Mouse (Mus musculus): ENCODE data around the gene Ccdc103.

Ccdc103 gene

GRCm38 (mm10) chr11:102893015-102893651, 12.1 kb downstream of the Ccdc103 start:
- WGBS: 26% methylated on average over 43 of the region's 43 CpGs

GRCm38 (mm10) chr11:102894716-102895115, 13.7 kb downstream of the Ccdc103 start:
- WGBS: 91% methylated on average over 4 of the region's 4 CpGs

- 85% methylated on average over 9 of the region's 9 CpGs for WGBS
Observed at GRCm38 (mm10) chr11:102895779-102896178, 14.8 kb downstream of the Ccdc103 start.

DNA sequence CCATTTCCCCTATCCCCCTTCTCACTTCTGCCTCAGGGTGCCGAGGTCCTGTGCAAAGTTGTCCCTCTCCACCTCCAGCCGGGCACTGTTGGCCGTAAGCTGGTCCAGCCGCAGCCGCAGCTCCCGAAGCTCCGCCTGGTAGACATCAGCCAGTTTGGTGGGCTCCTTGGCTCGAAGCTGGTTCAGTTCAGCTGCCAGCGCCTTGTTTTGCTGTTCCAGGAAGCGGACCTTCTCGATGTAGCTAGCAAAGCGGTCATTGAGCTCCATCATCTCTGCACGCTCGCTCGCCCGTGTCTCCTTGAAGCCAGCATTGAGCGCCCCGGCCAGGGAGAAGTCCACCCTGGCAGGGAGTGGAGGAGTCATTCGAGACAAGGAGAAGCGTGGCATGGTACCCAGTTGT, 15.6 kb downstream of the Ccdc103 start:
- 73% methylated on average over 20 of the region's 20 CpGs for WGBS

- 58% methylated on average over 9 of the region's 9 CpGs for WGBS
Observed at GRCm38 (mm10) chr11:102898408-102898807, 17.4 kb downstream of the Ccdc103 start.

GRCm38 (mm10) chr11:102900763-102901162, 19.8 kb downstream of the Ccdc103 start, which contains the start of gene Gfap:
Gene Gfap, minus strand, starts transcription at chr11:102900912.
- WGBS: 10% methylated on average over 7 of the region's 7 CpGs

GRCm38 (mm10) chr11:102901199-102901598, 20.2 kb downstream of the Ccdc103 start:
- 31% methylated on average over 4 of the region's 4 CpGs for WGBS

- 92% methylated on average over 5 of the region's 5 CpGs for WGBS
Observed at GRCm38 (mm10) chr11:102902107-102902506, 21.1 kb downstream of the Ccdc103 start.

DNA sequence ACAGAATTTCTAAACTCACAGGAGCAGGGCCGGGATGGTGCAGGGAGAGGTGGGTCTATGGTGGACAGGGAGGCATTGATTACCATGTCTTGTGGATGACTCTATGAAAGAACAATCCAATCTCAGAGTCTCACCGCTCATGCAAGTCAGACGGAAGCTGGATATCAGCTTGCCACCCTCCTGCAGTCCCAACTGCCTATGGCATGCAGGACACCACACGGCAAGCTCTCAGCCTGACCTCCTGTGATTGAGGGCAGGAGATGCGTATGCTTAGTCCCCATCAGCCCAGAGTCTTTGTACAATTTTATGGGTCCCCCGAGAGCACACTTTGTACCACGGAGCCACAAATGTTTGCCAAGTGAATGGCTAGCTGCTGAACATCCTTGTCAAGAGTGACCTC, 22.6 kb downstream of the Ccdc103 start:
- 85% methylated on average over 7 of the region's 7 CpGs for WGBS

- 41% methylated on average over 7 of the region's 7 CpGs for WGBS
Observed at GRCm38 (mm10) chr11:102911376-102911775, 30.4 kb downstream of the Ccdc103 start.

- WGBS: 93% methylated on average over 9 of the region's 9 CpGs
Observed at GRCm38 (mm10) chr11:102915380-102915779, 34.4 kb downstream of the Ccdc103 start.

DNA sequence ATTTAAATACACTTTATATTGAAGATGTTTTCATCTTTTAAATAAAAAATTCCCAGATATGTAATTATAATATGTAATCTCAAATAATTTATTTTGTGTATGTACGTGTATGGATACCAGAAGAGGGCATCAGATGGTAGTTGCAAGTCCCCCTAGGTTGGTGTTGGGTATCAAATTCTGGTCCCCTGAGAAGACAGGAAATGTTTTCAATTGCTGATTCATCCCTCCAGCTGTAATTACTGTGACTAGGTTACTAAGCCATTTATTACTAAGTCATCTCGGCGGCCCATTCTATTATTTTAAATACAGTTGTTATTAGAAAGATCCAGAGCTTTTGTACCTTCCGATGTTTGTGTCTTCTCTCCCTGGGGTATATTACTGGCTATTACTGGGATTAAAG, 37.1 kb downstream of the Ccdc103 start:
- WGBS: 86% methylated on average over 4 of the region's 4 CpGs

DNA sequence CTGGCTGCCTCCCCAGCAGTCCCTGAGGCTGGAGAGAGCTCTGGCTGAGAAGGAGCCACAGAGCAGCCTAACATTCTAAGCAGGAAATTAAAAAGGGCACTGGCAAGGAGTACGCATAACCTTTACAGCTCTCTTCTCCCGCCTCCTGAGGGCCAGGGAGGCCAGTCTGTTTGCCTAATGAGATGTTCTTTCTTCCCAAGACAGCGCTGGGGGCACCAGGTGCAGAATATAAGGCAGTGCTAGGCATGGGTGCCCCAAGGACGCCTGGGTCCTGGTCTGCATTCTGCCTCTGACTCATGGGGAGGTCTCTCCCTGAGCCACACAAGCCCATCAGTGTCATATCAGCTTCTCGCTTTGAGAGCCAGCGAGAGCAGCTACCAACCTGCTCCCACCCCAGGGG, 40.5 kb downstream of the Ccdc103 start:
- WGBS: 80% methylated on average over 6 of the region's 6 CpGs

GRCm38 (mm10) chr11:102924557-102925350, 43.8 kb downstream of the Ccdc103 start, which contains the start of gene Kif18b:
Gene Kif18b, minus strand, starts transcription at chr11:102925124.
- WGBS: under 1% methylated on average over 62 of the region's 62 CpGs

DNA sequence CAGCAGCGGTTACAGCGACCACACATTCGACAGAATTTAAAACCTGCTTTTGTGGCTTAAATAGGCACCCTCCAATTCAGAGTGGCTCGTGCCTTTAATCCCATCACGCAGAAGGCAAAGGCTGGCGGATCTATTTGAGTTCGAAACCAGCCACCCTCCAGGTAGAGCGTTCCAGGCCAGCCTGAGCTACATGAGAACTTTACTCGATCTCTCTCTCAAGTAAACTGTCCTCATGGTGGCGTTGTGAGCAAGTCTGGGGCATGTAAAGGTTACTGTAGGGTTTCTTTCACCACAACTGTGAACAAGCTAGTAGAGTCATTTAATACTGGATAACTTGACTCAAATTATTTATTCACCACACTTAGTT, 44.3 kb downstream of the Ccdc103 start:
- 1% methylated on average over 10 of the region's 10 CpGs for WGBS

DNA sequence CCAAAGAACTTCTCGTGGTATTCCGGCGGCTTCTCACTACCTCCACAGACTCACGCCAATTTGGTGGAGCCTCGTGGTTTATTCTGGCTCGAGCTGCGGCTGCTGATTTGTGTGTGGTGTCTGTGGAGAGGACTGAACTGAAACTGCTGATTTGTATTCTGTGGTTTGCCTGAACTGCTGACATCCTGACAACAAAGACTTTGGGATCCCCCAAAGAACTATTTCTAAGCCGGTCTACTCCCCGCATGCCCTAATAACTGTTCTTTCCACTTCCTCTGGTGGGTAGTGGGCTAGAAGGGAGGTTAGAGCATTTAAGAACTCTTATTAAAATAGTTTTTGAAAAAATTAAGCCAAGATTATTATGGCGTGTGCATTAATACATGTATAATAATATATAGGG, 49.7 kb downstream of the Ccdc103 start:
- WGBS: 85% methylated on average over 10 of the region's 10 CpGs
